Mouse (Mus musculus) megakaryocyte, embryonic 14.5 days (primary cell): ENCODE data around the gene Tfap2a.

Experiments
- FLI1 ChIP-seq: IDR thresholded peaks from 2 replicates; pipeline ENCODE4 v1.6.1; 2012; ENCODE audit warnings: low read length, inconsistent platforms, mixed read lengths
- GATA1 ChIP-seq: IDR thresholded peaks from 3 replicates; pipeline ENCODE4 v1.6.1; 2012; ENCODE audit warnings: mixed read lengths, low read length, inconsistent platforms, borderline replicate concordance

DNA sequence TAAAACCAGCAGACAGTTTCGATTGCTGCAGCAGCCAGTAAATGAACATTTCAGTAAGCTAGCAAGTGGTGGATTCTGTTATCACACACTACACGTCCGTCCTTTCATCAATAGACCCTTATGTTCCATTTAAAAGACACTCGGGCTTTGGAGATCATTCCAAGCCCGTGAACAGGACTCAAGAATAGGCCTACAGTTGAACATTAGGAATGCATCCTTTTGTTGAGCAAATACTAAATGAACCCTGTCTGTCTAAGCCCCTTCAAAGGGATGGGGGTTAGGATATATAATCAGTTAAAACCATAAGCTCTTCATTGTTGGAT is 14.6 kb downstream of the Tfap2a start:
- no peak for TF ChIP-seq GATA1
- TF ChIP-seq FLI1, result no peak
